Mouse (Mus musculus) ES-Bruce4 (cell line): ENCODE results near the gene Crip2.

ENCODE experiments used
- CTCF ChIP-seq: IDR thresholded peaks from one replicate; pipeline ENCODE4 v1.8.1; 2011; ENCODE audit warnings: low read depth, low read length
- EP300 ChIP-seq: IDR thresholded peaks from 2 replicates; pipeline ENCODE4 v1.6.1; 2011; ENCODE audit warnings: low read depth, low read length; ENCODE audit not compliant: insufficient read depth

- TF ChIP-seq CTCF = no peak
- no peak for TF ChIP-seq EP300
Observed at GRCm38 (mm10) chr12:113135401-113135800, 4.6 kb upstream of the Crip2 start.
